Mouse (Mus musculus) gastrocnemius, postnatal 14 days (tissue): ENCODE data around the gene C2cd4d. TPM values are rescaled to one million over a fixed set of nuclear protein-coding genes. Genes with fewer than 3 reads are reported as not detected.

Experiments
- DNase-seq: peaks from one replicate; pipeline ENCODE4 v3.0.0; 2021; ENCODE audit warnings: mixed read lengths
- intact Hi-C: fragments of 180-260 bp; cut with DNase I; formaldehyde crosslinking; loops from one replicate; pipeline ENCODE4 v1.15.1; 2025; ENCODE audit warnings: low total_unique reads
- total RNA-seq, 2 experiments: library from RNA; stranded (reverse); gene quantifications; 2 replicates each; pipeline ENCODE4 v1.2.3; 2021

C2cd4d gene
- total RNA-seq, 2 experiments from 2014 or later, result 0.18 to 0.31 TPM

GRCm38 (mm10) chr3:94402451-94402850 lies 40.2 kb downstream of the C2cd4d start:
- intact Hi-C loops, result no loop called here
- peak; percentile 39 for DNase-seq

GRCm38 (mm10) chr3:94404366-94405054 lies 42.3 kb downstream of the C2cd4d start:
- DNase-seq, result peak; percentile 41
- intact Hi-C loops, result no loop called here

- DNase-seq, result no peak
- intact Hi-C loops, result no loop called here
These were observed 43.3 kb downstream of the C2cd4d start for GRCm38 (mm10) chr3:94405561-94405960.

GRCm38 (mm10) chr3:94412530-94412929 lies 50.3 kb downstream of the C2cd4d start:
- intact Hi-C loops, result no loop called here
- no peak for DNase-seq

GRCm38 (mm10) chr3:94413031-94413679 lies 50.9 kb downstream of the C2cd4d start, which contains the start of gene Tdrkh:
Tdrkh (plus strand) TSS chr3:94413273.
- intact Hi-C loops, result no loop called here
- DNase-seq, result peak; percentile 95

Other genes starting within 250 kb of the C2cd4d start
- not detected for gene Gm10696, start 184.2 kb upstream of the C2cd4d start, total RNA-seq
- not detected for gene Gm5286, start 165.7 kb upstream of the C2cd4d start, total RNA-seq
- gene Gm4778, start 98.4 kb upstream of the C2cd4d start, total RNA-seq, result not detected
- gene Them4, start 52.3 kb upstream of the C2cd4d start, total RNA-seq, result 1 to 10 TPM; 6.5 to 6.7 TPM
- gene Them5, start 20.3 kb upstream of the C2cd4d start, total RNA-seq, result under 1 TPM in 1 of 2 experiments, not detected in 1; 0.16 TPM
- gene Rorc, start 10.4 kb downstream of the C2cd4d start, total RNA-seq, result 10 to 100 TPM; 15.8 to 22.8 TPM
- gene Lingo4, start 36.1 kb downstream of the C2cd4d start, total RNA-seq, result under 1 TPM; 0.06 to 0.11 TPM
- gene Tdrkh, start 50.8 kb downstream of the C2cd4d start, total RNA-seq, result 1 to 10 TPM; 3.5 to 4.8 TPM
- gene Mrpl9, start 80.9 kb downstream of the C2cd4d start, total RNA-seq, result 10 to 100 TPM; 40.4 to 47.1 TPM
- not detected for gene Oaz3, start 81.5 kb downstream of the C2cd4d start, total RNA-seq
- gene Celf3, start 115.9 kb downstream of the C2cd4d start, total RNA-seq, result not detected
- gene Riiad1, start 117.9 kb downstream of the C2cd4d start, total RNA-seq, result 1 to 10 TPM; 3.0 to 3.8 TPM
- 10 to 100 TPM; 23.8 to 25.1 TPM for gene Snx27, start 220.3 kb downstream of the C2cd4d start, total RNA-seq